Comparison of ENCODE assay signal across 8 mouse cellular contexts in genomic region chr10:41689941-41690887, GRCm38 (mm10). TPM values are rescaled to one million over a fixed set of nuclear protein-coding genes. Genes with fewer than 3 reads are reported as not detected.
DNase-seq lines count a peak whose midpoint lies in the region; ATAC-seq lines count a peak whose summit lies in the region.

No protein-coding gene starts in this region.

- no peaks in the 10 kb centered on the region for H3K27me3 ChIP-seq in limb, embryonic 15.5 days
- H3K27me3 ChIP-seq in midbrain, embryonic 16.5 days (ENCODE audit: control insufficient read depth, insufficient read depth, low read depth, low read length): peaks cover 5% of the 10 kb centered on the region; the same call in 1 of the 2 replicates

- H3K9ac ChIP-seq in limb, embryonic 15.5 days: 0 out of 2 replicates have a peak overlapping the region, but pooled peaks have one; percentile 21
- peak overlapping the region; percentile 40 for H3K9ac ChIP-seq in midbrain, embryonic 16.5 days (ENCODE audit: low read depth, low read length)

- 20% methylated on average over 24 of the region's 24 CpGs for WGBS in limb, embryonic 15.5 days
- 24% methylated on average over 24 of the region's 24 CpGs for WGBS in midbrain, embryonic 16.5 days

- peak overlapping the region; percentile 68 for H3K4me2 ChIP-seq in limb, embryonic 15.5 days
- H3K4me2 ChIP-seq in midbrain, embryonic 16.5 days (ENCODE audit: low read length): peak overlapping the region; percentile 71

- H3K4me3 ChIP-seq in limb, embryonic 15.5 days: peak overlapping the region; percentile 45
- peak overlapping the region; percentile 46 for H3K4me3 ChIP-seq in midbrain, embryonic 16.5 days (ENCODE audit: low read depth, low read length)

- no peak overlapping the region for H3K27ac ChIP-seq in limb, embryonic 15.5 days
- no peak overlapping the region for H3K27ac ChIP-seq in midbrain, embryonic 16.5 days (ENCODE audit: low read length)

- peak; percentile 82 for ATAC-seq in granulocyte monocyte progenitor cell, adult 5-6 weeks (replicated peaks; ENCODE audit: poor library complexity, severe bottlenecking)
- no peak for ATAC-seq in limb, embryonic 15.5 days (ENCODE audit: insufficient number of reproducible peaks, low FRiP score, low TSS enrichment, low read depth)
- peak; percentile 58 for ATAC-seq in midbrain, embryonic 16.5 days

- peak; percentile 41 to 69 for DNase-seq in layer of hippocampus, adult 18-20 months (ENCODE audit: low spot score in 2 of 2)
- no peak for DNase-seq in layer of hippocampus, adult 9-11 months
- peak; percentile 67 to 75 for DNase-seq in cerebellum, postnatal 36 days
- DNase-seq in kidney, adult 11 months: peak; percentile 52
- peak; percentile 48 to 68 for DNase-seq in spleen, postnatal 36 days (ENCODE audit: low spot score in 2 of 2)

- no peaks in the 10 kb centered on the region for H3K9me3 ChIP-seq in limb, embryonic 15.5 days
- H3K9me3 ChIP-seq in midbrain, embryonic 16.5 days (replicated peaks; ENCODE audit: control insufficient read depth, low read length, poor library complexity, severe bottlenecking): 0 out of 2 replicates have a peak, but pooled peaks cover 7% of the 10 kb centered on the region

- no peaks in the 10 kb centered on the region for H3K36me3 ChIP-seq in limb, embryonic 15.5 days
- no peaks in the 10 kb centered on the region for H3K36me3 ChIP-seq in midbrain, embryonic 16.5 days (ENCODE audit: control insufficient read depth, insufficient read depth, low read length)

- H3K4me1 ChIP-seq in limb, embryonic 15.5 days: peaks cover 5% of the 10 kb centered on the region; the same call in 1 of the 2 replicates
- peaks cover 3% of the 10 kb centered on the region; the same call in 1 of the 2 replicates for H3K4me1 ChIP-seq in midbrain, embryonic 16.5 days (ENCODE audit: control insufficient read depth, insufficient read depth, low read length)

RNA-seq across cellular contexts. Expression of gene Ccdc162, which starts 26.2 kb away (rescaled TPM):
- 1 to 10 TPM; 1.7 to 2.3 TPM for total RNA-seq in layer of hippocampus, adult 18-20 months (2021)
- total RNA-seq in granulocyte monocyte progenitor cell, adult 5-6 weeks (2014; fragmentation: Nextera tagmentation): 9.7 TPM in 1 of 2 replicates, not detected in the other
- 0.05 and 0.56 TPM in 2 replicates for total RNA-seq in granulocyte monocyte progenitor cell, adult 5-6 weeks (2017)
- 1.1 and 1.3 TPM in 2 replicates for polyA plus RNA-seq in limb, embryonic 15.5 days (2015; fragmentation: Nextera tagmentation; extraction: Ambion mirVana)
- 0.90 and 0.91 TPM in 2 replicates for polyA plus RNA-seq in midbrain, embryonic 16.5 days (2015; fragmentation: Nextera tagmentation; extraction: Ambion mirVana)
